Mouse (Mus musculus) left cerebral cortex, adult 18-20 months (tissue): ENCODE results near the gene Bmp4. TPM values are rescaled to one million over a fixed set of nuclear protein-coding genes. Genes with fewer than 3 reads are reported as not detected.

Experiments
- DNase-seq, 2 experiments: peaks; one replicate each; pipeline ENCODE4 v3.0.0; 2021 to 2022; ENCODE audit warnings: low spot score in 2 of 2, mixed read lengths in 1 of 2
- long read RNA-seq, 2 experiments: library from polyadenylated mRNA; stranded (forward); transcript quantifications; one replicate each; pipeline ENCODE4 v2.0.0; 2021
- total RNA-seq, 2 experiments: library from RNA; stranded (reverse); gene quantifications; 2 replicates each; pipeline ENCODE4 v1.2.3; 2021

Bmp4 gene
- 1 to 10 TPM; 4.2 to 6.0 TPM for total RNA-seq
- long read RNA-seq, experiment 1, partial matches to known transcripts, result 1 of 1 reads
- long read RNA-seq, experiment 1, other reads (novel, unspliced or antisense), result 0 of 1 reads
- long read RNA-seq, experiment 2, partial matches to known transcripts, result 1 of 1 reads
- long read RNA-seq, experiment 2, other reads (novel, unspliced or antisense), result 0 of 1 reads

GRCm38 (mm10) chr14:46390249-46390775 is at the start of gene Bmp4:
Gene Bmp4, minus strand, starts transcription at chr14:46390669.
- DNase-seq, result no peak

- DNase-seq, result no peak
Observed at GRCm38 (mm10) chr14:46439461-46440048, 49.1 kb upstream of the Bmp4 start.

GRCm38 (mm10) chr14:46436471-46437090 is 46.1 kb upstream of the Bmp4 start:
- no peak for DNase-seq

GRCm38 (mm10) chr14:46430231-46430630 is 39.8 kb upstream of the Bmp4 start:
- DNase-seq, result no peak

- no peak for DNase-seq
Observed at GRCm38 (mm10) chr14:46427251-46427650, 36.8 kb upstream of the Bmp4 start.

- no peak for DNase-seq
Observed at GRCm38 (mm10) chr14:46421823-46422222, 31.4 kb upstream of the Bmp4 start.

GRCm38 (mm10) chr14:46419269-46419668 is 28.8 kb upstream of the Bmp4 start:
- no peak for DNase-seq

- DNase-seq, result no peak
Observed at GRCm38 (mm10) chr14:46418371-46419097, 28.1 kb upstream of the Bmp4 start.

GRCm38 (mm10) chr14:46412497-46413000 is 22.1 kb upstream of the Bmp4 start:
- no peak for DNase-seq

- no peak for DNase-seq
Observed at GRCm38 (mm10) chr14:46410557-46411120, 20.2 kb upstream of the Bmp4 start.

GRCm38 (mm10) chr14:46409016-46409415 is 18.5 kb upstream of the Bmp4 start:
- no peak for DNase-seq

- DNase-seq, result no peak
Observed at GRCm38 (mm10) chr14:46408319-46408718, 17.9 kb upstream of the Bmp4 start.

GRCm38 (mm10) chr14:46399925-46400324 is 9.5 kb upstream of the Bmp4 start:
- DNase-seq, result no peak

- DNase-seq, result no peak
Observed at GRCm38 (mm10) chr14:46398091-46398695, 7.7 kb upstream of the Bmp4 start.

- DNase-seq, result no peak
Observed at GRCm38 (mm10) chr14:46391621-46392170, 1.2 kb upstream of the Bmp4 start.

GRCm38 (mm10) chr14:46389438-46390248 is 826 bp downstream of the Bmp4 start:
- DNase-seq, result no peak

- DNase-seq, result no peak
Observed at GRCm38 (mm10) chr14:46388636-46389035, 1.8 kb downstream of the Bmp4 start.

GRCm38 (mm10) chr14:46387821-46388481 is 2.5 kb downstream of the Bmp4 start:
- DNase-seq, result no peak

- DNase-seq, result no peak
Observed at GRCm38 (mm10) chr14:46387357-46387671, 3.2 kb downstream of the Bmp4 start.
